Mouse (Mus musculus) stomach, embryonic 15.5 days (tissue): ENCODE results near the gene Car5a. TPM values are rescaled to one million over a fixed set of nuclear protein-coding genes. Genes with fewer than 3 reads are reported as not detected.

Experiments
- ATAC-seq: fragments of 200-750 bp; cut with Nextera tagmentation; 2 replicates; pipeline ENCODE4 v1.8.0; 2017; ENCODE audit warnings: low read depth, moderate number of reproducible peaks, moderate TSS enrichment; ENCODE audit not compliant: insufficient read depth, low FRiP score
- H3K27ac ChIP-seq: fragments of 300-500 bp; sonication (generic); 2 replicates; pipeline ENCODE4 v1.5.1; 2015; ENCODE audit warnings: mild to moderate bottlenecking, inconsistent platforms
- H3K27me3 ChIP-seq: fragments of 300-500 bp; sonication (generic); replicated peaks from 2 replicates; pipeline ENCODE4 v1.6.1; 2015; ENCODE audit warnings: inconsistent platforms
- H3K36me3 ChIP-seq: fragments of 300-500 bp; sonication (generic); 2 replicates; pipeline ENCODE4 v1.6.1; 2015; ENCODE audit warnings: inconsistent platforms
- H3K4me1 ChIP-seq: fragments of 300-500 bp; sonication (generic); 2 replicates; pipeline ENCODE4 v1.6.1; 2015; ENCODE audit warnings: inconsistent platforms
- H3K4me2 ChIP-seq: fragments of 300-500 bp; sonication (generic); 2 replicates; pipeline ENCODE4 v1.6.1; 2015; ENCODE audit warnings: mild to moderate bottlenecking, inconsistent platforms
- H3K4me3 ChIP-seq: fragments of 300-500 bp; sonication (generic); replicated peaks from 2 replicates; pipeline ENCODE4 v1.5.1; 2015; ENCODE audit warnings: inconsistent platforms
- H3K9ac ChIP-seq: fragments of 300-500 bp; sonication (generic); 2 replicates; pipeline ENCODE4 v1.6.1; 2015; ENCODE audit warnings: inconsistent platforms
- H3K9me3 ChIP-seq: fragments of 300-500 bp; sonication (generic); 2 replicates; pipeline ENCODE4 v1.6.1; 2016; ENCODE audit warnings: inconsistent platforms
- WGBS: fragments of 180-500 bp; shearing (Covaris S2); methylation state at CpG from one replicate; pipeline ENCODE4 v1.1.7; 2015; 5-methylcytosine and 5-hydroxymethylcytosine counted together
- polyA plus RNA-seq: library from polyadenylated mRNA; unstranded; fragments of >200 nt; fragmentation: Nextera tagmentation; extraction: Ambion mirVana; gene quantifications from 2 replicates; pipeline ENCODE4 v1.2.1, GENCODE M21; 2015

Car5a gene
- 0.21 and 0.22 TPM in 2 replicates for polyA plus RNA-seq

GRCm38 (mm10) chr8:121944831-121945230, at the start of gene Car5a:
Car5a (minus strand) TSS chr8:121944904.
- no peaks in the 10 kb centered on the region for H3K36me3 ChIP-seq
- no peak within 1 kb of the TSS for H3K4me2 ChIP-seq
- H3K4me1 ChIP-seq: peaks cover 23% of the 10 kb centered on the region
- no peak for ATAC-seq
- no peaks in the 10 kb centered on the region for H3K27me3 ChIP-seq
- no peak within 1 kb of the TSS for H3K9ac ChIP-seq
- no peak within 1 kb of the TSS for H3K4me3 ChIP-seq
- H3K9me3 ChIP-seq: no peaks in the 10 kb centered on the region
- H3K27ac ChIP-seq: no peak within 1 kb of the TSS

- no peaks in the 10 kb centered on the region for H3K27me3 ChIP-seq
- H3K9me3 ChIP-seq: no peaks in the 10 kb centered on the region
- H3K4me2 ChIP-seq: no peak overlapping the region
- H3K4me3 ChIP-seq: no peak overlapping the region
- H3K4me1 ChIP-seq: no peaks in the 10 kb centered on the region
- ATAC-seq: no peak
- WGBS: 80% methylated on average over 4 of the region's 4 CpGs
- H3K27ac ChIP-seq: no peak overlapping the region
- H3K36me3 ChIP-seq: peaks cover 37% of the 10 kb centered on the region
- H3K9ac ChIP-seq: no peak overlapping the region
Measured at GRCm38 (mm10) chr8:121992911-121993310, 48.2 kb upstream of the Car5a start.

- no peaks in the 10 kb centered on the region for H3K9me3 ChIP-seq
- no peaks in the 10 kb centered on the region for H3K4me1 ChIP-seq
- H3K27ac ChIP-seq: no peak overlapping the region
- peaks cover 26% of the 10 kb centered on the region for H3K36me3 ChIP-seq
- H3K4me3 ChIP-seq: no peak overlapping the region
- 81% methylated on average over 7 of the region's 7 CpGs for WGBS
- no peak for ATAC-seq
- H3K27me3 ChIP-seq: no peaks in the 10 kb centered on the region
- H3K9ac ChIP-seq: no peak overlapping the region
- no peak overlapping the region for H3K4me2 ChIP-seq
Measured at GRCm38 (mm10) chr8:121991611-121992010, 46.9 kb upstream of the Car5a start.

GRCm38 (mm10) chr8:121990506-121991255, 46.0 kb upstream of the Car5a start:
- Histone ChIP-seq H3K27me3 (no peaks in the 10 kb centered on the region), H3K36me3 (peaks cover 26% of the 10 kb centered on the region), H3K4me2 (no peak overlapping the region), H3K9me3 (no peaks in the 10 kb centered on the region), H3K9ac (no peak overlapping the region), H3K27ac (no peak overlapping the region), H3K4me1 (no peaks in the 10 kb centered on the region), H3K4me3 (no peak overlapping the region)
- 81% methylated on average over 9 of the region's 9 CpGs for WGBS
- no peak for ATAC-seq

- H3K27me3 ChIP-seq: no peaks in the 10 kb centered on the region
- WGBS: 83% methylated on average over 5 of the region's 5 CpGs
- no peak overlapping the region for H3K27ac ChIP-seq
- H3K9me3 ChIP-seq: no peaks in the 10 kb centered on the region
- no peak overlapping the region for H3K4me3 ChIP-seq
- ATAC-seq: no peak
- H3K36me3 ChIP-seq: peaks cover 42% of the 10 kb centered on the region
- H3K9ac ChIP-seq: no peak overlapping the region
- H3K4me2 ChIP-seq: no peak overlapping the region
- no peaks in the 10 kb centered on the region for H3K4me1 ChIP-seq
Measured at GRCm38 (mm10) chr8:121987892-121988291, 43.2 kb upstream of the Car5a start.

- no peak overlapping the region for H3K4me3 ChIP-seq
- H3K4me1 ChIP-seq: no peaks in the 10 kb centered on the region
- no peak overlapping the region for H3K9ac ChIP-seq
- 97% methylated on average over 3 of the region's 3 CpGs for WGBS
- no peaks in the 10 kb centered on the region for H3K27me3 ChIP-seq
- H3K4me2 ChIP-seq: no peak overlapping the region
- no peak for ATAC-seq
- peaks cover 41% of the 10 kb centered on the region for H3K36me3 ChIP-seq
- no peak overlapping the region for H3K27ac ChIP-seq
- no peaks in the 10 kb centered on the region for H3K9me3 ChIP-seq
Measured at GRCm38 (mm10) chr8:121985673-121986072, 41.0 kb upstream of the Car5a start.

- ATAC-seq: no peak
- Histone ChIP-seq H3K36me3 (peaks cover 44% of the 10 kb centered on the region), H3K4me1 (no peaks in the 10 kb centered on the region), H3K27me3 (no peaks in the 10 kb centered on the region), H3K4me3 (no peak overlapping the region), H3K9me3 (no peaks in the 10 kb centered on the region), H3K9ac (no peak overlapping the region), H3K4me2 (no peak overlapping the region), H3K27ac (no peak overlapping the region)
- 83% methylated on average over 7 of the region's 7 CpGs for WGBS
Measured at GRCm38 (mm10) chr8:121981520-121981895, 36.8 kb upstream of the Car5a start.

- ATAC-seq: no peak
- 91% methylated on average over 11 of the region's 11 CpGs for WGBS
- Histone ChIP-seq H3K27me3 (no peaks in the 10 kb centered on the region), H3K9ac (no peak overlapping the region), H3K36me3 (peaks cover 49% of the 10 kb centered on the region), H3K4me2 (no peak overlapping the region), H3K4me1 (no peaks in the 10 kb centered on the region), H3K9me3 (no peaks in the 10 kb centered on the region), H3K27ac (no peak overlapping the region), H3K4me3 (no peak overlapping the region)
Measured at GRCm38 (mm10) chr8:121980792-121981519, 36.3 kb upstream of the Car5a start.

GRCm38 (mm10) chr8:121978670-121979069, 34.0 kb upstream of the Car5a start:
- no peak for ATAC-seq
- WGBS: 96% methylated on average over 13 of the region's 13 CpGs
- peaks cover 59% of the 10 kb centered on the region for H3K36me3 ChIP-seq

GRCm38 (mm10) chr8:121977819-121978590, 33.3 kb upstream of the Car5a start:
- Histone ChIP-seq H3K9me3 (no peaks in the 10 kb centered on the region), H3K4me3 (no peak overlapping the region), H3K36me3 (peaks cover 52% of the 10 kb centered on the region), H3K4me1 (no peaks in the 10 kb centered on the region), H3K27me3 (no peaks in the 10 kb centered on the region), H3K9ac (no peak overlapping the region), H3K4me2 (no peak overlapping the region), H3K27ac (no peak overlapping the region)
- no peak for ATAC-seq
- 67% methylated on average over 8 of the region's 8 CpGs for WGBS

More at GRCm38 (mm10) chr8:121978670-121979069, 34.0 kb upstream of the Car5a start:
- Histone ChIP-seq H3K27ac (no peak overlapping the region), H3K9me3 (no peaks in the 10 kb centered on the region), H3K9ac (no peak overlapping the region), H3K27me3 (no peaks in the 10 kb centered on the region), H3K4me2 (no peak overlapping the region), H3K4me3 (no peak overlapping the region), H3K4me1 (no peaks in the 10 kb centered on the region)

- WGBS: 94% methylated on average over 28 of the region's 28 CpGs
- H3K4me3 ChIP-seq: no peak overlapping the region
- ATAC-seq: no peak
Measured at GRCm38 (mm10) chr8:121973906-121974305, 29.2 kb upstream of the Car5a start.

More at GRCm38 (mm10) chr8:121973906-121974305, 29.2 kb upstream of the Car5a start:
- Histone ChIP-seq H3K4me1 (0 out of 2 replicates have a peak, but pooled peaks cover 4% of the 10 kb centered on the region), H3K27ac (no peak overlapping the region), H3K9ac (no peak overlapping the region), H3K27me3 (no peaks in the 10 kb centered on the region), H3K36me3 (peaks cover 37% of the 10 kb centered on the region), H3K4me2 (no peak overlapping the region), H3K9me3 (no peaks in the 10 kb centered on the region)
